Mouse (Mus musculus): Measurements from ENCODE around the gene Tmem109.

DNA sequence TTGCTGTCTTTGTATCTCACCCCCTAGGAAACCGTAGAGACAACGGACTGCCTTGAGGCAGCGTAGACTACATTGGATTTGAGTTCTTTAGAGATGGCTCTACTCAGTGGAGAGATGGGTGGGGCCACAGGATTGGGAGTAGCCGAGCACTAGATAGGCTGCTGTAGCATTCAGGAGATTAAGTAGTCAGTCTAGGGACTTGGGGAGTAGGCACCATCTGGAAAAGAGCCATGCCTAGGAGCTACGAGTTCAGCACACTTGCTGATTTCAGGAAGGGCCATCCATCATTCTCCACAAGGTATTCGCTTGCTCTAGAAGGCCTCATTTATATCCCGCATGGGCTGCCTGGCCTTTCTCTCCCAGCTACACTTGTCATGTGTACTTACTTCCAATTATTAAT, 35.7 kb downstream of the Tmem109 start:
- no peak for TF ChIP-seq POLR2A (IDR thresholded peaks at IDR 0.05; ENCODE audit: insufficient read length, low read depth)
- TF ChIP-seq TCF12 (IDR thresholded peaks at IDR 0.05; ENCODE audit: insufficient read depth, poor library complexity, severe bottlenecking): no peak
- no peak for TF ChIP-seq E2F4 (IDR thresholded peaks at IDR 0.05; ENCODE audit: insufficient read depth)
- no peak for TF ChIP-seq USF1 (IDR thresholded peaks at IDR 0.05; ENCODE audit: low read depth)

Measured in myocyte (in vitro differentiated cells).